Mouse (Mus musculus) urinary bladder, adult 2 months (tissue): ENCODE data around the gene Ccno. TPM values are rescaled to one million over a fixed set of nuclear protein-coding genes. Genes with fewer than 3 reads are reported as not detected.
"Not testable (repeated sequence)": the region's sequence is repeated elsewhere in the genome, so short reads cannot be mapped to it uniquely, and the experiment has no call there.

Experiments used
- DNase-seq: peaks from one replicate; pipeline ENCODE4 v3.0.0; 2022; ENCODE audit warnings: low spot score
- polyA plus RNA-seq: library from polyadenylated mRNA; depleted of rRNA; stranded (reverse); fragments of >200 nt; gene quantifications from 2 replicates; pipeline ENCODE4 v1.2.3, GENCODE M21; 2012; rRNA removed

Ccno gene
- polyA plus RNA-seq, 1 experiment, result 0.67 TPM

GRCm38 (mm10) chr13:113000576-113001318, 13.1 kb downstream of the Ccno start:
- DNase-seq, result no peak

- no peak for DNase-seq
Observed at GRCm38 (mm10) chr13:113012683-113013082, 25.1 kb downstream of the Ccno start.

- not testable (repeated sequence) for DNase-seq
Observed at GRCm38 (mm10) chr13:113013174-113013953, 25.8 kb downstream of the Ccno start.

- DNase-seq, result no peak
Observed at GRCm38 (mm10) chr13:113021521-113021920, 33.9 kb downstream of the Ccno start.

GRCm38 (mm10) chr13:113022467-113022866, 34.9 kb downstream of the Ccno start:
- no peak for DNase-seq

- no peak for DNase-seq
Observed at GRCm38 (mm10) chr13:113023274-113024143, 35.9 kb downstream of the Ccno start.

- DNase-seq, result no peak
Observed at GRCm38 (mm10) chr13:113031351-113031750, 43.7 kb downstream of the Ccno start.

- DNase-seq, result no peak
Observed at GRCm38 (mm10) chr13:113031792-113032571, 44.4 kb downstream of the Ccno start.

GRCm38 (mm10) chr13:113032831-113033230, 45.2 kb downstream of the Ccno start:
- DNase-seq, result no peak

- no peak for DNase-seq
Observed at GRCm38 (mm10) chr13:113034271-113034886, 46.8 kb downstream of the Ccno start.

GRCm38 (mm10) chr13:113034950-113035421, 47.4 kb downstream of the Ccno start, which contains the start of gene Cdc20b:
Gene Cdc20b (plus strand): TSS chr13:113035111.
- DNase-seq, result peak; percentile 41

GRCm38 (mm10) chr13:113035852-113036251, 48.2 kb downstream of the Ccno start:
- no peak for DNase-seq

Other genes with a start within 250 kb of the Ccno start
- 139 and 141 TPM in 2 replicates for gene Plpp1, start 187.0 kb upstream of the Ccno start, polyA plus RNA-seq
- 35.2 and 36.1 TPM in 2 replicates for gene Mtrex, start 60.4 kb upstream of the Ccno start, polyA plus RNA-seq
- 9.8 and 10.6 TPM in 2 replicates for gene Dhx29, start 60.3 kb upstream of the Ccno start, polyA plus RNA-seq
- gene Mcidas, start 6.0 kb downstream of the Ccno start, polyA plus RNA-seq, result 0.14 and 0.25 TPM in 2 replicates
- gene Cdc20b, start 47.3 kb downstream of the Ccno start, polyA plus RNA-seq, result not detected in 2 replicates
- gene Gpx8, start 58.6 kb downstream of the Ccno start, polyA plus RNA-seq, result 105 and 114 TPM in 2 replicates
- 4.0 and 5.1 TPM in 2 replicates for gene Gzma, start 113.2 kb downstream of the Ccno start, polyA plus RNA-seq
- 2.5 and 2.6 TPM in 2 replicates for gene Esm1, start 221.9 kb downstream of the Ccno start, polyA plus RNA-seq
- gene Gzmk, start 238.1 kb downstream of the Ccno start, polyA plus RNA-seq, result 0.07 and 0.23 TPM in 2 replicates